Mouse (Mus musculus): ENCODE results near the gene Siva1. TPM values are rescaled to one million over a fixed set of nuclear protein-coding genes. Genes with fewer than 3 reads are reported as not detected.

Gene Siva1
- total RNA-seq, 2 experiments from 2014 or later, result 163 to 291 TPM

GRCm38 (mm10) chr12:112621900-112622299 is 22.6 kb upstream of the Siva1 start:
- no peak for ATAC-seq (replicated peaks; ENCODE audit: poor library complexity)

DNA sequence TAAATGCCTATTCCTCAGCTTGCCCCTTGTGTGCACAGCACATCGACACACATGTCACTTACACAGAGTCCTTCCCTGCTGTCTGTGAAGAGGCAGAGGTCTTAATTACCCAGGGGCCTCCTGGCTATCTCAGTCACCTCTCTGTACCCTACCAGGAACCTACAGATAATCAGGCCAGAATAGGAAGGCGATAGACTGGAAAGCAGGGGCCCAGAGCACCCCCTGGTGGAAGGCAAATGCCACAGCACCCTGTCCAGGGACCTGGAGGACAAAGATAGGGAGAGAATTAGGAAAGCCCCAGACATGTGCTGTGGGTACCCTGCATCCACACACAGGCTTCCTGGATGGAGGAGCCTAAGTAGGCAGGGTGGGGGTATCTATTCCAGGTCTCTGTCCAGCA is 20.7 kb upstream of the Siva1 start:
- peak; percentile 57 for ATAC-seq (replicated peaks; ENCODE audit: poor library complexity)

DNA sequence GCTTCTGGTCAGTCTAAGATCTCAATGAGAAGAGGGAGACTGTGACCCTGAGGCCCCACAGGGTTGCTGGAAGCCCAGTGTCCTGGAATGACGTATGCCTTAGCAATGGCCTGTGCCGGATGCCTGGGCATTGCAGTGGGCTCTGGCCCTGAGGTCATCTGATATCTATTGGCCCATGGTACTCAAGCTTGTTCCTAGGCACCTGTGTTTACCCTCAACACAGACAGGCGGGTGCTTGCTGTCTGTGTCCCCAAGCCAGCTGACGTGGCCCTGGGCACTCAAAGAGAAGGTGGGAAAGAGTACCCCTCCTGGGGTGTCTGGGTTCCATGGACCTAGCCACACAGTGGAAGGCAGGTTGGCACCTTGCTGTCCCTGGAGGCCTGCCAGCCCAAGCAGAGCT is 18.8 kb upstream of the Siva1 start:
- ATAC-seq (replicated peaks; ENCODE audit: poor library complexity), result no peak

- no peak for ATAC-seq (replicated peaks; ENCODE audit: poor library complexity)
Observed at GRCm38 (mm10) chr12:112626455-112626854, 18.0 kb upstream of the Siva1 start.

DNA sequence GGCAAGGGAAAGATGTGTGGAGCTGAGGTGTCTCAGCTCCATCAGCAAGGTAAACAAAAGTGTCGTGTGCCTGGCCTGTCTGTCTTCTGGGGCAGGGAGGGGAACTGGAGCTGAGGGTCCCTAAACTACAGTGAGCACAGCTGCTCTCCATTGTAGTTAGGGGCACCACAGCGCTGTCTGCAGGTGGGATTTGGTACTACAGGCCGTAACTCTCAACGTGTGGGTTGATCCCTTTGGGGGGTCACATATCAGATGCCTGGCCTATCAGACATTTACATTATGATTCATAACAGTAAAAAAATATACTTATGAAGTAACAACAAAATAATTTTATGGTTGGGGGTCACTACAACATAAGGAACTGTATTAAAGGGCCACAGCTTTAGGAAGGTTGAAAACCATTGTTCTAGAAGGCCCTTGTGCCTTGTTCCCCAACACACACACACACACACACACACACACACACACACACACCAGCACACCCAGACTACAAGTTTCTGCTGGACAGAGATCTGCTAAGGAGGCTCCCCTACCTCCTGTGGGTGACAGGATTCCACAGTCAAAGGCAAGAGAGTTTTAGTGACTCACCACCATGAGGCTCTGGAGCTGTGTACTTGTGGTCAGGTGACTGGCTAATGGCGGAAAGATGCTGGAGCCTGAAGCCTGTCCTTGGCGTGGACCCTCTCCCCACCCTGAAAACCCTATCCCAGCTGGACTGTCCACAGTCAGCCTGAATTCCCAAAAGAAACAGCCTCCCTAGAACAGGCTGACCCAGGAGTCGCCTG is 17.2 kb upstream of the Siva1 start:
- no peak for ATAC-seq (replicated peaks; ENCODE audit: poor library complexity)

- no peak for ATAC-seq (replicated peaks; ENCODE audit: poor library complexity)
Observed at GRCm38 (mm10) chr12:112628197-112628596, 16.3 kb upstream of the Siva1 start.

GRCm38 (mm10) chr12:112628928-112629721 is 15.4 kb upstream of the Siva1 start:
- peak; percentile 68 for ATAC-seq (replicated peaks; ENCODE audit: poor library complexity)

DNA sequence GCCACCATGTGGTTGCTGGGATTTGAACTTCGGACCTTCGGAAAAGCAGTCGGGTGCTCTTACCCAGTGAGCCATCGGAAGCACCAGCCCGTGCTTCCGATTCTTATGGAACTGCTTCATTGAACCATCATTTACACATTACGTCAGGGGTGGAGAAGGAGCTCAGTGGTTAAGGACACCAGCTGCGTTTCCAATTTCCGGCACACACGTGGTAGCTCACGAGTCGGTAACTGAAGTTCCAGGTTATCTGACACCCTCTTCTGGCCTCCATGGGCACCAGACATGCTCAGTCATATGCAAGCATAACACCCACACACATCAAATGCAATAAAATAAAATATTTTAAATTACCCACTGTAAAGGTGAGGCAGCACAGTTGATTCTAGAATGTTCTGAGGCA is 14.4 kb upstream of the Siva1 start:
- ATAC-seq (replicated peaks; ENCODE audit: poor library complexity), result no peak

DNA sequence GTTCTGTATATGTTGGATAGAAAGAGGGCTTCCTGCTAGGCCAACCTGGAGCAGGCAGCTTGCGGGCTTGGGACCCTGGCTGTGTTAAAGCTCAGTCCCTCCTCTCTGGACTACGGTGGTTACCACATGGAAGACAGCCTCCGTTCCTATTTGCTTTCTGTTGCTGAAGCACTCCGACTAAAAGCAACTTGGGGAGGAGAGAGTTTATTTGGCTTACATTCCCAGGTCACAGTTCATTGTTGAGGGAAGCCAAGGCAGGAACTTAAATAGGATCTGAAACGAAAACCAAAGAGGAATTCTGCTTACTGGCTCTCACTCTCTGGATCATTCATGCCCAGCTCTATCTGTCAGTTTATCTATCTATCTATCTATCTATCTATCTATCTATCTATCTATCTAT is 13.7 kb upstream of the Siva1 start:
- ATAC-seq (replicated peaks; ENCODE audit: poor library complexity), result no peak

GRCm38 (mm10) chr12:112631472-112631871 is 13.0 kb upstream of the Siva1 start:
- no peak for ATAC-seq (replicated peaks; ENCODE audit: poor library complexity)

GRCm38 (mm10) chr12:112632084-112632777 is 12.2 kb upstream of the Siva1 start:
- no peak for ATAC-seq (replicated peaks; ENCODE audit: poor library complexity)

DNA sequence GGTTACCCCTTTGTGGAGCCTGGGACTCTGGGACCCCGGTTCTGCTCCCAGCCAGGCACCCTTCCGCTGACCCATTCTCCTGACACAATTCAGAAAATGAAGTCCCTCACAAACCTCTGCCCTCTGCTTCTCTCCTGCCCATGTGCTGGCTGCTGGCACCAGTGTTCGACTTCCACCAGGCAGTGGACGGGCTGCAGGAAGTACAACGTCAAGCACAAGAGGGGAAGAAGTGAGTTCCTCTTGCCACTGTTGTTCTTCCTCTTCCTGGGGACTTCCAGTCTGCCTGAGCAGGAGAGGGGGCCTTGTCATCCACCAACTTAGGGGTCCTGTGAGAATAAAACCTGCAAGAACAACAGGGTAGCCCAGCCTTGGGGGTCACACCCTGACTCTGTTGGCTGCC is 11.6 kb upstream of the Siva1 start:
- ATAC-seq (replicated peaks; ENCODE audit: poor library complexity), result 0 out of 2 replicates have a peak, but pooled peaks have one; percentile 13

- no peak for ATAC-seq (replicated peaks; ENCODE audit: poor library complexity)
Observed at GRCm38 (mm10) chr12:112633686-112634085, 10.8 kb upstream of the Siva1 start.

- no peak for ATAC-seq (replicated peaks; ENCODE audit: poor library complexity)
Observed at GRCm38 (mm10) chr12:112639526-112639925, 5.0 kb upstream of the Siva1 start.

- no peak for ATAC-seq (replicated peaks; ENCODE audit: poor library complexity)
Observed at GRCm38 (mm10) chr12:112643126-112643525, 1.4 kb upstream of the Siva1 start.

- peak; percentile 21 for ATAC-seq (replicated peaks; ENCODE audit: poor library complexity)
Observed at GRCm38 (mm10) chr12:112644855-112645506, 502 bp downstream of the Siva1 start.

DNA sequence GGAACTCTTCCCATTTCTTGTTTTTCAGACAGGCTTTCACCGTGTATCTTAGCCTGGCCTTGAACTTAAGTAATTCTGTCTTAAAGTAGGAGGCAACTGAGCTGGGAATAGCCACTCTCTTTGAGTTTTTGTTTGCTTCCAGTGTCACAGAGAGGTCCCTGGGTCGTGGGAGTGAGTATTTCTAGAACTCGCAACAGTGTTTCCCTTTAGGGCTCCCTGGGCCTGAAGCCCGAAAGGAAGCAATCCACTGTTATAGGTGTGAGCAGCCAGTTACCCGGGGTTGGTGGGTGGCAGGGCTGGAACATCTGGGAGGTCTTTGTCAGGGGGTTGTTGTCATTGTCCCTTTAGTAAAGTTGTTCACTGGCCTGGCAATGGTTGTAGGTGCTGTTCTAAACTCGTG is 1.7 kb downstream of the Siva1 start:
- no peak for ATAC-seq (replicated peaks; ENCODE audit: poor library complexity)

DNA sequence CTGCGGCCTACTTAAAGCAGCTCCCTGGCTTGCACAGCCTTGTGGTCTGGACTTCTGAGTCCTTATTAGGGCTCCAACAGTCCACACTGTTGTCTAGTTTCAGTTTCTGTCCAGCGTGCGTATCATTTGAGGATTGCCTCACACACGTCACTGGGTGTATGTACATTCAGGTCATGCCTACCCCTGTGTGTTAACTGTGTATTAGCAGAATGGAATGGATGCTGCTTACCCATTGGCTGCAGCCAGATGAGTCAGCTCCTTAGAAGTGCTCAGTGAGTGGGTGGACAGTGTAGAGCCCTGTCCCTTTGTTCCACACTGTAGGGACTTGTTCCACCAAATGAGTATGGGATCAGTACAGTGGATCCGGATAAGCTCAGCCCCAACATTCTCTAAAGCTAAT is 3.6 kb downstream of the Siva1 start:
- ATAC-seq (replicated peaks; ENCODE audit: poor library complexity), result peak; percentile 15

DNA sequence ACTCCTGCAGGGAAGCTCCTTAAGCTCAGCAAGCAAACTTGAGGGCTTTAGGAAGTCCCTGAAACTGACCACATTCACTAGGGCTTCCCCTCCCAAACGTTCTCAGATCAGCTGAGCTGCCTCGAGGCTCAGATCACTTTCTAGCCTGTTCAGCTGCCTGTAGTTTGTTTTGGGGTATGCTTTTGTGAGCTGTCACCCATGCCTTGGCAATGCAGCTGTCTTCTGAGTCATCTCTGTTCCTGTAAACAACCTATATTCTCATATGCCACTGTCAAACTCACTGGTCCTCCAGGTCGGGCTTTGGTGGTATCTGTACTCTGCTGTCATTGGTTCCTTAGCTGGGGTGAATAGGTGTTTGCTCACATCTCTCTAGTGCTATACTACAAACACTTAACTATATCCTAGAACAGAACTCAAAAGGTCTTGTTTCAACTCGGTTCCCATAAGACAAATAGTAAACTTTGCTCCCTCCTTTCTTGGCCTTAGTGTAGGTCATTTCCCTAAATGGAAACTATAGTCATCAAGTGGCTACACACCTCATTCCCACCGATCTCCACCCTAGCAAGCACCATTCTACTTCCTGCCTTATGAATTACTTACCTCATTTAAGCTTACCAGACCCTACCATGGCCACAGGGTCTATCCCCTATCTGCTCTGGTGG is 7.4 kb downstream of the Siva1 start:
- ATAC-seq (replicated peaks; ENCODE audit: poor library complexity), result no peak

GRCm38 (mm10) chr12:112653157-112653824 is 8.8 kb downstream of the Siva1 start:
- ATAC-seq (replicated peaks; ENCODE audit: poor library complexity), result peak; percentile 87

All from megakaryocyte progenitor cell, adult 5-6 weeks (primary cell).